Mouse (Mus musculus) ES-E14 (cell line): Measurements from ENCODE around the gene Tiam1.

Experiments used
- MAFK ChIP-seq: IDR thresholded peaks from 2 replicates; pipeline ENCODE4 v1.6.1; 2014; ENCODE audit warnings: mild to moderate bottlenecking, low read depth, low read length, inconsistent platforms; ENCODE audit not compliant: insufficient read depth
- ZC3H11A ChIP-seq: IDR thresholded peaks from 2 replicates; pipeline ENCODE4 v1.6.1; 2012; ENCODE audit warnings: low read depth, mild to moderate bottlenecking, inconsistent platforms, low read length, borderline replicate concordance
- ZNF384 ChIP-seq: IDR thresholded peaks from 2 replicates; pipeline ENCODE4 v1.6.1; 2012; ENCODE audit warnings: low read depth, low read length, inconsistent platforms

DNA sequence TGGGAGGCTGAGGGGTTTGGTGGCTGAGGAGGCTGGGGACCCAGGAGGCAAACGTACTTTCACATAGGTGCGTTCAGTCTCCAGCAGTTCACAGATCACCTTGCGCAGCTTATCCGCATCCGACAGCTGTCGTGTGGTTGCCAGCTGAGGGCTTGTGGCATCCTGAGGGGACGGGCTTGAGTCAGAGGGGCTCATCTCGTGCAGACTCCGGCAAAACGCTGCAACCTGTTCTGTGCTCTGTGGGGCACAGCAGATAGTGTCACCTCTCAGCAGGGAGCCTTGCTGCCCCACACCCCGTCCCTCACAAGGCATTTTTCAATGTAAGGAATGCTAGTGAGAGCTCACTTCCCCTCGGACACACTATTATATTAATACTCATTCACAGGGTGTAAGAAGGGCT lies 330.7 kb downstream of the Tiam1 start:
- TF ChIP-seq ZNF384, result no peak
- no peak for TF ChIP-seq MAFK
- no peak for TF ChIP-seq ZC3H11A
